Mouse (Mus musculus) liver, postnatal 0 days (tissue): ENCODE results near the gene Pomt2.

Experiments
- CTCF ChIP-seq: sonication (generic); IDR thresholded peaks from 2 replicates; pipeline ENCODE4 v1.5.1; 2016; ENCODE audit warnings: antibody characterized with exemption, low read depth
- EP300 ChIP-seq: IDR thresholded peaks from 2 replicates; pipeline ENCODE4 v1.6.1; 2016; ENCODE audit warnings: antibody characterized with exemption, low read depth, mild to moderate bottlenecking

- TF ChIP-seq CTCF: no peak
- TF ChIP-seq EP300: no peak
Measured at GRCm38 (mm10) chr12:87082797-87083196, 65.0 kb downstream of the Pomt2 start.
